Mouse (Mus musculus): ENCODE measurements around the gene Asic2. TPM values are rescaled to one million over a fixed set of nuclear protein-coding genes. Genes with fewer than 3 reads are reported as not detected.

Asic2 gene
- polyA plus RNA-seq, 1 experiment: not detected

DNA sequence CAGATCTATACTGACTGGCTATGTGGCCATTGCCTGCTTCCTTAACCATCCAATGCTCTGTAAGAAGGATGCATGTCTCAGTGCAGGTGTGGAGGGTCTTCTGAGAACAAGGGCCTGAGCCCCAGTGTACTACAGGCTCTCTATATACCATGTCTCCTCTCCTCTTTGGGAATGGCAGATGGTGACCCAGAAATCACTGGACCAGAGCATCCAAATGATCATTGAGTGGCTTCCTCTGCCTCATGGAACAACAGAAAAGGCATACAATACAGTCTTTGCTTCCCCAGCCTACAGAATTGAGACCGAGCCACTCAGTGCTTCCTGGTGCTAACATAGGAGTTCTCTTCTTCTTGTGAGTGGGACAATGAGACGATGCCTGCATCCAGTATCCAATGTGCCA is 200.0 kb downstream of the Asic2 start:
- no peak overlapping the region for H3K4me3 ChIP-seq (ENCODE audit: insufficient read depth, low read length)
- H3K4me1 ChIP-seq (ENCODE audit: control insufficient read depth, insufficient read depth, low read length): no peaks in the 10 kb centered on the region; the same call in 1 of the 2 replicates
- TF ChIP-seq CTCF (IDR thresholded peaks at IDR 0.05; ENCODE audit: borderline replicate concordance, insufficient read depth, low read length) (no peak), POLR2A (IDR thresholded peaks at IDR 0.05; ENCODE audit: low read depth, low read length) (no peak)
- H3K27ac ChIP-seq (ENCODE audit: insufficient read depth, low read length): no peak overlapping the region

GRCm38 (mm10) chr11:81767781-81768180 is 200.5 kb downstream of the Asic2 start:
- no peak for TF ChIP-seq POLR2A (IDR thresholded peaks at IDR 0.05; ENCODE audit: low read depth, low read length)
- no peak for TF ChIP-seq CTCF (IDR thresholded peaks at IDR 0.05; ENCODE audit: borderline replicate concordance, insufficient read depth, low read length)
- no peaks in the 10 kb centered on the region; the same call in 1 of the 2 replicates for H3K4me1 ChIP-seq (ENCODE audit: control insufficient read depth, insufficient read depth, low read length)
- no peak overlapping the region for H3K27ac ChIP-seq (ENCODE audit: insufficient read depth, low read length)
- H3K4me3 ChIP-seq (ENCODE audit: insufficient read depth, low read length): no peak overlapping the region

GRCm38 (mm10) chr11:81765288-81765687 is 203.0 kb downstream of the Asic2 start:
- H3K27ac ChIP-seq (ENCODE audit: insufficient read depth, low read length): no peak overlapping the region
- TF ChIP-seq CTCF (IDR thresholded peaks at IDR 0.05; ENCODE audit: borderline replicate concordance, insufficient read depth, low read length) (no peak), POLR2A (IDR thresholded peaks at IDR 0.05; ENCODE audit: low read depth, low read length) (no peak)
- H3K4me1 ChIP-seq (ENCODE audit: control insufficient read depth, insufficient read depth, low read length): no peaks in the 10 kb centered on the region; the same call in 1 of the 2 replicates
- H3K4me3 ChIP-seq (ENCODE audit: insufficient read depth, low read length): no peak overlapping the region

- no peaks in the 10 kb centered on the region; the same call in 1 of the 2 replicates for H3K4me1 ChIP-seq (ENCODE audit: control insufficient read depth, insufficient read depth, low read length)
- no peak overlapping the region for H3K27ac ChIP-seq (ENCODE audit: insufficient read depth, low read length)
- TF ChIP-seq POLR2A (IDR thresholded peaks at IDR 0.05; ENCODE audit: low read depth, low read length): no peak
- no peak for TF ChIP-seq CTCF (IDR thresholded peaks at IDR 0.05; ENCODE audit: borderline replicate concordance, insufficient read depth, low read length)
- H3K4me3 ChIP-seq (ENCODE audit: insufficient read depth, low read length): no peak overlapping the region
Measured at GRCm38 (mm10) chr11:81764778-81765177, 203.5 kb downstream of the Asic2 start.

GRCm38 (mm10) chr11:81757221-81757620 is 211.0 kb downstream of the Asic2 start:
- H3K27ac ChIP-seq (ENCODE audit: insufficient read depth, low read length): no peak overlapping the region
- no peak overlapping the region for H3K4me3 ChIP-seq (ENCODE audit: insufficient read depth, low read length)
- TF ChIP-seq CTCF (IDR thresholded peaks at IDR 0.05; ENCODE audit: borderline replicate concordance, insufficient read depth, low read length) (no peak), POLR2A (IDR thresholded peaks at IDR 0.05; ENCODE audit: low read depth, low read length) (no peak)
- no peaks in the 10 kb centered on the region for H3K4me1 ChIP-seq (ENCODE audit: control insufficient read depth, insufficient read depth, low read length)

DNA sequence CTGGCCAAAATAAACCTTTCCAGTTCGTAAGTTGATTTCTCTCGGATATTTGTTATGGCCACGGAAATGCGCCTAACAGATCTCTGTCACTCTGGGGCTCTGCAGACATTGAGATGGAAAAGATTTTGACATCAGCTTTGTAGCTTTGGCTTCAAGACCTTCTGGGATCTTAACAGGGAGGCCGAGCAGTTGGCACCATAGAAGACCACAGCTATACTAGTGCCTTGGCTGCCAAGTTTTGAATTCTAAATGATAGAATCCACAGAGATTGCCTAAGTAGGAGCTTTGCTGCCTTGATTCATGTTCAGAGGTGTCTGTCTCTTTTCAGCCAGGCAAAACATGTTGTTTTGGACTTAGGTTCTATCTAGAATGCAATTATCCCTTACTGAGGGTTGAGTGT is 217.4 kb downstream of the Asic2 start:
- Histone ChIP-seq H3K4me1 (ENCODE audit: control insufficient read depth, insufficient read depth, low read length) (no peaks in the 10 kb centered on the region), H3K27ac (ENCODE audit: insufficient read depth, low read length) (no peak overlapping the region), H3K4me3 (ENCODE audit: insufficient read depth, low read length) (no peak overlapping the region)
- TF ChIP-seq POLR2A (IDR thresholded peaks at IDR 0.05; ENCODE audit: low read depth, low read length) (no peak), CTCF (IDR thresholded peaks at IDR 0.05; ENCODE audit: borderline replicate concordance, insufficient read depth, low read length) (no peak)

GRCm38 (mm10) chr11:81750016-81750415 is 218.2 kb downstream of the Asic2 start:
- Histone ChIP-seq H3K4me3 (ENCODE audit: insufficient read depth, low read length) (no peak overlapping the region), H3K4me1 (ENCODE audit: control insufficient read depth, insufficient read depth, low read length) (no peaks in the 10 kb centered on the region), H3K27ac (ENCODE audit: insufficient read depth, low read length) (no peak overlapping the region)
- no peak for TF ChIP-seq POLR2A (IDR thresholded peaks at IDR 0.05; ENCODE audit: low read depth, low read length)
- no peak for TF ChIP-seq CTCF (IDR thresholded peaks at IDR 0.05; ENCODE audit: borderline replicate concordance, insufficient read depth, low read length)

DNA sequence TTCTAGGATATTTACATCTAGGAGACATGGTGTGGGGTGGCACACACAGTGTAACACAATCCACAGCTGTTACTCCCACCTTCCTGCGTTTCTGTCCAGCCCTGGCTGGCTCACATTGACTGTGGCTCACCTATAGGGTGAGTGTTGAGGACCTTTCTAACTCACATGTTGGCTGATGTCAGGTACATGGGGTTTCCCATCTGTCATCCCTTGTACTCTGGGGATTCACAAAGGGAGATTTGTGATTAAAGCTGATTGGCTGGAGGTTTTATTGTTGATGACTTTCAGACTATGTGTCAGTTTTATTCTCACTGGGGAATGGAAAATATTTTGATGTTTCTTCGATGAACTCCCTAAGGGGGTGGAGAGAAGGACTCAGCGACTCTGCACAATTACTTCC is 229.3 kb downstream of the Asic2 start:
- no peak for TF ChIP-seq CTCF (IDR thresholded peaks at IDR 0.05; ENCODE audit: borderline replicate concordance, insufficient read depth, low read length)
- TF ChIP-seq POLR2A (IDR thresholded peaks at IDR 0.05; ENCODE audit: low read depth, low read length): no peak
- no peaks in the 10 kb centered on the region for H3K4me1 ChIP-seq (ENCODE audit: control insufficient read depth, insufficient read depth, low read length)
- H3K4me3 ChIP-seq (ENCODE audit: insufficient read depth, low read length): no peak overlapping the region
- no peak overlapping the region for H3K27ac ChIP-seq (ENCODE audit: insufficient read depth, low read length)

DNA sequence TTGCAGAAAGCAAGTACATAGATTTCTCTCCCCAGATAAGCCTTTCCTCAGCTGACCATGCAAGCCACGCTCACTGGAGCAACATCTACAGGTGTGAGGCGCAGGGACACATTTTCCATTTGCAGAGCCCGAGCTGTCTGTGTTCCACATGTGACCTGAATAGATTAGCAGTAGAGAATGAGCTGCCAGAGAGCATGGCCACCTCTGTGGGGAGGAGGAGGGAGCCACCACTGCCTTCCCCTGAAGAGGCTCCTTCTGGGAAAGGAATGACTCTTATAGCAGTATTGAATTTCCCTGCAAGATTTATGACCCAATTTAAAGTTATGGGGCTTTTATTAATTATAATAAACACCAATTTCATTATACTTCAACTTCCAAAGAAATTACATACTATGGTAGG is 230.5 kb downstream of the Asic2 start:
- Histone ChIP-seq H3K27ac (ENCODE audit: insufficient read depth, low read length) (no peak overlapping the region), H3K4me3 (ENCODE audit: insufficient read depth, low read length) (no peak overlapping the region), H3K4me1 (ENCODE audit: control insufficient read depth, insufficient read depth, low read length) (no peaks in the 10 kb centered on the region)
- TF ChIP-seq POLR2A (IDR thresholded peaks at IDR 0.05; ENCODE audit: low read depth, low read length): no peak
- TF ChIP-seq CTCF (IDR thresholded peaks at IDR 0.05; ENCODE audit: borderline replicate concordance, insufficient read depth, low read length): no peak

DNA sequence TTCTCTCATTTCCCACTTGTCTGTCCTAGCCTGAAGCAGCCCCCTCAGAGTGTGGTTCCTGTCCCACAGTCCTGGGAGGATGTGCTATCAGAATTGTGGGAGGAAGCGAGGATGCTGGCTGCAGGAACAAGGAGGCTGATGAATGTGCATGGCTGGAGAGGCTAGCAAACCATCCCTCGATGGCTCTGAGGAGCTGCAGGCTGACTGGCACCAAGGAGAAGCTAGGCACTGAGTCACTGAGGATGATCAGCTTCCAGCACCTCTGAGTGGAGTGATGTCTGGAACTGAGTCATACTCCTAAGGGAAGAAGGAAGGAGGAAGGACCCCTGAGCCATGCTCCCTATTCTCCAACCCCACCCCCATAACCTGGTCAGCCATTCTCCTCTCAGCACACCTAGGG is 246.2 kb downstream of the Asic2 start:
- Histone ChIP-seq H3K4me3 (ENCODE audit: insufficient read depth, low read length) (no peak overlapping the region), H3K4me1 (ENCODE audit: control insufficient read depth, insufficient read depth, low read length) (no peaks in the 10 kb centered on the region), H3K27ac (ENCODE audit: insufficient read depth, low read length) (no peak overlapping the region)
- TF ChIP-seq POLR2A (IDR thresholded peaks at IDR 0.05; ENCODE audit: low read depth, low read length) (no peak), CTCF (IDR thresholded peaks at IDR 0.05; ENCODE audit: borderline replicate concordance, insufficient read depth, low read length) (no peak)

GRCm38 (mm10) chr11:81714801-81715200 is 253.5 kb downstream of the Asic2 start:
- no peak overlapping the region for H3K4me3 ChIP-seq (ENCODE audit: insufficient read depth, low read length)
- H3K4me1 ChIP-seq (ENCODE audit: control insufficient read depth, insufficient read depth, low read length): no peaks in the 10 kb centered on the region
- no peak overlapping the region for H3K27ac ChIP-seq (ENCODE audit: insufficient read depth, low read length)
- TF ChIP-seq CTCF (IDR thresholded peaks at IDR 0.05; ENCODE audit: borderline replicate concordance, insufficient read depth, low read length) (no peak), POLR2A (IDR thresholded peaks at IDR 0.05; ENCODE audit: low read depth, low read length) (no peak)

Data from embryonic fibroblast, embryonic 13.5 days (primary cell).